Mouse (Mus musculus): ENCODE data around the gene Gm9603. TPM values are rescaled to one million over a fixed set of nuclear protein-coding genes. Genes with fewer than 3 reads are reported as not detected.
"Not testable (repeated sequence)": the region's sequence is repeated elsewhere in the genome, so short reads cannot be mapped to it uniquely, and the experiment has no call there.

The Gm9603 gene
- polyA plus RNA-seq (2012; ENCODE audit: insufficient read depth, low replicate concordance): not detected in 2 replicates

DNA sequence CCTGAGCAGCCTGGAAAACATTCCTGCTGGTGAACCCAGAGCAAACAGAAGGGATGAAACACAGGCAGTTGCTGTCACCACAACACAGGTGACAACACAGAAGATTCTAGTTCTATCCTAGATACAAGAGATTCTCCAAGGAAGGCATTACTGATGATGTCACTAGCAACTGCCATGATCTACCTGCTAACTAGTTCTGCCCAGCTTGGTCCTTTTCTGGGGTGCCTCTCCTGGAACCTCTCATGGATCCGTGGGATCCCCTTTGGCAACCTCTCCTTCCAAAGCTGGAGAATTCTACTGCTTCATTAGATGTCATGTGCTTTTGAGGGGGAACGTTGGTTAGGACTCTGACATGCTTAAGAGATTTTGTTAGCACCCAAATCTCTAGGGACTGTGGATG is at the start of gene Gm9603:
TSS of gene Gm9603 (minus strand) at position 101 of the 400 bp plus-strand sequence.
- H3K36me3 ChIP-seq (replicated peaks; ENCODE audit: low read length); H3K9me3 ChIP-seq; H3K27me3 ChIP-seq (replicated peaks); H3K4me3 ChIP-seq (replicated peaks); H3K4me1 ChIP-seq: not testable (repeated sequence)

DNA sequence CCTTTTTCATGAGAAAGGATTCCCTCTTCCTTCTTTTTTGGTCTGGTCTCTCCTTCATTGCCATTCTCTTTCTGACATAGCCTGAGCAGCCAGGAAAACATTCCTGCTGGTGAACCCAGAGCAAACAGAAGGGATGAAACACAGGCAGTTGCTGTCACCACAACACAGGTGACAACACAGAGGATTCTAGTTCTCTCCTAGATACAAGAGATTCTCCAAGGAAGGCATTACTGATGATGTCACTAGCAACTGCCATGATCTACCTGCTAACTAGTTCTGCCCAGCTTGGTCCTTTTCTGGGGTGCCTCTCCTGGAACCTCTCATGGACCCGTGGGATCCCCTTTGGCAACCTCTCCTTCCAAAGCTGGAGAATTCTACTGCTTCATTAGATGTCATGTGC is 54.3 kb downstream of the Gm9603 start, which contains the start of gene Gm8265:
TSS of gene Gm8265 (minus strand) at position 101 of the 400 bp plus-strand sequence.
- H3K4me1 ChIP-seq; H3K27me3 ChIP-seq (replicated peaks); H3K4me3 ChIP-seq (replicated peaks); H3K9me3 ChIP-seq; H3K36me3 ChIP-seq (replicated peaks; ENCODE audit: low read length): not testable (repeated sequence)

Other genes starting within 250 kb of the Gm9603 start
- gene Gm3194, start 232.0 kb downstream of the Gm9603 start, polyA plus RNA-seq (2012; ENCODE audit: insufficient read depth, low replicate concordance): not detected in 2 replicates
- not detected in 2 replicates for gene Gm8246, start 209.6 kb downstream of the Gm9603 start, polyA plus RNA-seq (2012; ENCODE audit: insufficient read depth, low replicate concordance)
- gene Gm3187, start 203.2 kb downstream of the Gm9603 start, polyA plus RNA-seq (2012; ENCODE audit: insufficient read depth, low replicate concordance): not detected in 2 replicates
- not detected in 2 replicates for gene Gm3488, start 185.8 kb downstream of the Gm9603 start, polyA plus RNA-seq (2012; ENCODE audit: insufficient read depth, low replicate concordance)
- gene Gm3532, start 149.0 kb downstream of the Gm9603 start, polyA plus RNA-seq (2012; ENCODE audit: insufficient read depth, low replicate concordance): not detected in 2 replicates
- not detected in 2 replicates for gene Gm8265, start 54.4 kb downstream of the Gm9603 start, polyA plus RNA-seq (2012; ENCODE audit: insufficient read depth, low replicate concordance)
- gene Gm3373, start 54.1 kb upstream of the Gm9603 start, polyA plus RNA-seq (2012; ENCODE audit: insufficient read depth, low replicate concordance): not detected in 2 replicates
- not detected in 2 replicates for gene Gm3383, start 120.5 kb upstream of the Gm9603 start, polyA plus RNA-seq (2012; ENCODE audit: insufficient read depth, low replicate concordance)
- gene Gm3424, start 142.9 kb upstream of the Gm9603 start, polyA plus RNA-seq (2012; ENCODE audit: insufficient read depth, low replicate concordance): not detected in 2 replicates
- gene Gm8237, start 192.9 kb upstream of the Gm9603 start, polyA plus RNA-seq (2012; ENCODE audit: insufficient read depth, low replicate concordance): not detected in 2 replicates